Mouse (Mus musculus) limb, embryonic 11.5 days (tissue): Measurements from ENCODE around the gene Abhd16a. TPM values are rescaled to one million over a fixed set of nuclear protein-coding genes. Genes with fewer than 3 reads are reported as not detected.

ENCODE experiments used
- ATAC-seq: fragments of 200-750 bp; cut with Nextera tagmentation; 2 replicates; pipeline ENCODE4 v1.8.0; 2017; ENCODE audit warnings: low read depth; ENCODE audit not compliant: insufficient number of reproducible peaks, low FRiP score, low TSS enrichment
- DNase-seq: peaks from one replicate; pipeline ENCODE4 v3.0.0-alpha.2; 2015; ENCODE audit warnings: low spot score
- H3K27ac ChIP-seq: fragments of 300-500 bp; sonication (generic); replicated peaks from 2 replicates; pipeline ENCODE4 v1.5.1; 2014; ENCODE audit warnings: low read depth, mild to moderate bottlenecking, low read length
- H3K27me3 ChIP-seq: fragments of 300-500 bp; sonication (generic); 2 replicates; pipeline ENCODE4 v1.6.1; 2014; ENCODE audit warnings: mild to moderate bottlenecking, low read length, mixed read lengths; ENCODE audit not compliant: control insufficient read depth, insufficient read depth
- H3K36me3 ChIP-seq: fragments of 300-500 bp; sonication (generic); 2 replicates; pipeline ENCODE4 v1.6.1; 2014; ENCODE audit warnings: mild to moderate bottlenecking, low read length, moderate library complexity, mixed read lengths; ENCODE audit not compliant: control insufficient read depth, insufficient read depth
- H3K4me1 ChIP-seq: fragments of 300-500 bp; sonication (generic); 2 replicates; pipeline ENCODE4 v1.6.1; 2014; ENCODE audit warnings: low read length, mixed read lengths; ENCODE audit not compliant: control insufficient read depth, insufficient read depth
- H3K4me2 ChIP-seq: fragments of 300-500 bp; sonication (generic); 2 replicates; pipeline ENCODE4 v1.6.1; 2014; ENCODE audit warnings: low read depth, mild to moderate bottlenecking, moderate library complexity; ENCODE audit not compliant: severe bottlenecking
- H3K4me3 ChIP-seq: fragments of 300-500 bp; sonication (generic); 2 replicates; pipeline ENCODE4 v1.5.1; 2014; ENCODE audit warnings: low read depth, low read length
- H3K9ac ChIP-seq: fragments of 300-500 bp; sonication (generic); 2 replicates; pipeline ENCODE4 v1.6.1; 2014; ENCODE audit warnings: mild to moderate bottlenecking, low read length
- H3K9me3 ChIP-seq: fragments of 300-500 bp; sonication (generic); 2 replicates; pipeline ENCODE4 v1.6.1; 2016; ENCODE audit warnings: low read length; ENCODE audit not compliant: control insufficient read depth
- WGBS: fragments of 180-500 bp; shearing (Covaris S2); extraction: QIAGEN DNeasy Blood & Tissue Kit; methylation state at CpG from one replicate; pipeline ENCODE4 v1.1.7; 2014; 5-methylcytosine and 5-hydroxymethylcytosine counted together
- polyA plus RNA-seq: library from polyadenylated mRNA; unstranded; fragments of >200 nt; fragmentation: Nextera tagmentation; extraction: Ambion mirVana; gene quantifications from 2 replicates; pipeline ENCODE4 v1.2.1, GENCODE M21; 2014

Abhd16a gene
- polyA plus RNA-seq, 1 experiment from 2014 or later, result 46.9 TPM

GRCm38 (mm10) chr17:35048932-35049440, 40.1 kb upstream of the Abhd16a start:
- H3K4me3 ChIP-seq, result peak overlapping the region; percentile 71; the same call in 1 of the 2 replicates
- peaks cover 10% of the 10 kb centered on the region for H3K36me3 ChIP-seq
- no peak overlapping the region for H3K4me2 ChIP-seq
- H3K4me1 ChIP-seq, result peaks cover 28% of the 10 kb centered on the region
- no peak for ATAC-seq
- 73% methylated on average over 5 of the region's 5 CpGs for WGBS
- peak overlapping the region; percentile 87; the same call in 1 of the 2 replicates for H3K27ac ChIP-seq
- DNase-seq, result no peak
- no peaks in the 10 kb centered on the region for H3K27me3 ChIP-seq
- H3K9ac ChIP-seq, result no peak overlapping the region
- no peaks in the 10 kb centered on the region for H3K9me3 ChIP-seq

GRCm38 (mm10) chr17:35049561-35050016, 39.5 kb upstream of the Abhd16a start, which contains the start of gene Clic1:
Clic1 (plus strand) TSS chr17:35049966.
- peak within 1 kb of the TSS; percentile 71 for H3K4me3 ChIP-seq
- ATAC-seq, result peak; percentile 10; the same call in 1 of the 2 replicates

GRCm38 (mm10) chr17:35050126-35050750, 38.8 kb upstream of the Abhd16a start:
- Histone ChIP-seq H3K4me2 (peak overlapping the region; percentile 76), H3K9me3 (no peaks in the 10 kb centered on the region), H3K4me3 (peak overlapping the region; percentile 71), H3K27ac (peak overlapping the region; percentile 87), H3K4me1 (peaks cover 28% of the 10 kb centered on the region), H3K9ac (peak overlapping the region; percentile 79), H3K27me3 (no peaks in the 10 kb centered on the region), H3K36me3 (peaks cover 15% of the 10 kb centered on the region)
- peak; percentile 80 for DNase-seq
- no peak for ATAC-seq
- WGBS, result 1% methylated on average over 27 of the region's 27 CpGs

More at GRCm38 (mm10) chr17:35049561-35050016, 39.5 kb upstream of the Abhd16a start, which contains the start of gene Clic1:
- H3K9ac ChIP-seq, result peak within 1 kb of the TSS; percentile 79
- peak within 1 kb of the TSS; percentile 87 for H3K27ac ChIP-seq
- peak; percentile 85 for DNase-seq
- H3K9me3 ChIP-seq, result no peaks in the 10 kb centered on the region
- H3K4me2 ChIP-seq, result peak within 1 kb of the TSS; percentile 76
- 2% methylated on average over 11 of the region's 11 CpGs for WGBS
- peaks cover 28% of the 10 kb centered on the region for H3K4me1 ChIP-seq
- H3K36me3 ChIP-seq, result peaks cover 15% of the 10 kb centered on the region
- no peaks in the 10 kb centered on the region for H3K27me3 ChIP-seq

- Histone ChIP-seq H3K9me3 (no peaks in the 10 kb centered on the region), H3K4me3 (peak overlapping the region; percentile 71), H3K36me3 (peaks cover 19% of the 10 kb centered on the region), H3K4me2 (peak overlapping the region; percentile 76), H3K4me1 (peaks cover 25% of the 10 kb centered on the region), H3K27ac (peak overlapping the region; percentile 85), H3K9ac (peak overlapping the region; percentile 70), H3K27me3 (no peaks in the 10 kb centered on the region)
- 4% methylated on average over 21 of the region's 21 CpGs for WGBS
- ATAC-seq (peak; percentile 26; the same call in 1 of the 2 replicates), DNase-seq (peak; percentile 59)
Measured at GRCm38 (mm10) chr17:35051156-35052086, 37.6 kb upstream of the Abhd16a start.

GRCm38 (mm10) chr17:35052271-35052798, 36.7 kb upstream of the Abhd16a start:
- ATAC-seq (no peak), DNase-seq (no peak)
- WGBS, result 88% methylated on average over 12 of the region's 12 CpGs
- Histone ChIP-seq H3K4me2 (peak overlapping the region; percentile 76), H3K36me3 (peaks cover 19% of the 10 kb centered on the region), H3K4me1 (peaks cover 25% of the 10 kb centered on the region), H3K27me3 (no peaks in the 10 kb centered on the region), H3K9me3 (no peaks in the 10 kb centered on the region), H3K4me3 (peak overlapping the region; percentile 71; the same call in 1 of the 2 replicates), H3K27ac (peak overlapping the region; percentile 85; the same call in 1 of the 2 replicates), H3K9ac (peak overlapping the region; percentile 70; the same call in 1 of the 2 replicates)

- Histone ChIP-seq H3K4me1 (peaks cover 15% of the 10 kb centered on the region), H3K9ac (no peak overlapping the region), H3K36me3 (peaks cover 21% of the 10 kb centered on the region), H3K4me3 (no peak overlapping the region), H3K27me3 (no peaks in the 10 kb centered on the region), H3K4me2 (no peak overlapping the region), H3K27ac (no peak overlapping the region), H3K9me3 (no peaks in the 10 kb centered on the region)
- no peak for ATAC-seq
- DNase-seq, result no peak
- 88% methylated on average over 7 of the region's 7 CpGs for WGBS
Measured at GRCm38 (mm10) chr17:35055691-35056495, 33.2 kb upstream of the Abhd16a start.

GRCm38 (mm10) chr17:35057090-35057489, 32.0 kb upstream of the Abhd16a start:
- Histone ChIP-seq H3K9me3 (no peaks in the 10 kb centered on the region), H3K4me1 (peaks cover 9% of the 10 kb centered on the region)
- no peak for DNase-seq

More at GRCm38 (mm10) chr17:35057090-35057489, 32.0 kb upstream of the Abhd16a start:
- no peaks in the 10 kb centered on the region for H3K27me3 ChIP-seq
- no peak overlapping the region for H3K4me2 ChIP-seq
- no peak for ATAC-seq
- no peak overlapping the region for H3K9ac ChIP-seq
- no peak overlapping the region for H3K4me3 ChIP-seq
- H3K36me3 ChIP-seq, result peaks cover 30% of the 10 kb centered on the region
- 81% methylated on average over 3 of the region's 3 CpGs for WGBS
- no peak overlapping the region for H3K27ac ChIP-seq
